Mouse (Mus musculus): ENCODE measurements around the gene Col6a6. TPM values are rescaled to one million over a fixed set of nuclear protein-coding genes. Genes with fewer than 3 reads are reported as not detected.
"Not testable (repeated sequence)": the region's sequence is repeated elsewhere in the genome, so short reads cannot be mapped to it uniquely, and the experiment has no call there.

The Col6a6 gene
- polyA plus RNA-seq, 1 experiment from 2014 or later, result 0.26 TPM

DNA sequence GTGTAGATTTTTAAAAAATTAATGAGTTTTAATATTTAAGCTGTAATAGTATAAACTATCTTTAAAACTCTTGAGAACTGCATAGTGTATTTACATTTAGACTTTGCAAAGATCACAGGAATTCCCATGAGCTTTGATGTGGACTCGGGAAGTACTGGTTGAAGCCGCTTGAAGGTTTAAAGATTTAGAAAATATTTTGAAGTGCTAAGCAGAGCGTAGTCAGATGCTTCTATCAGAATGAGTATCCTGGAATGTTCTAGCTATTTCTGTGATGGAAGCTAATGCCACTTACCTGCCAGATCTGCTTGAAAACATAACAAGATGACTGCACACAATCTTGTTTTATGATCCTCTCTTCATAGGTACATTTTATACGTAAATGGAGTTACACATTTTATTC lies 157.0 kb downstream of the Col6a6 start:
- H3K4me2 ChIP-seq, result no peak overlapping the region
- no peak for ATAC-seq (ENCODE audit: insufficient read depth)
- H3K27ac ChIP-seq (replicated peaks), result no peak overlapping the region
- no peaks in the 10 kb centered on the region for H3K27me3 ChIP-seq
- 84% methylated on average over 4 of the region's 4 CpGs for WGBS (ENCODE audit: insufficient replicate concordance)
- no peak overlapping the region for H3K9ac ChIP-seq
- no peaks in the 10 kb centered on the region for H3K9me3 ChIP-seq (replicated peaks)
- peaks cover 55% of the 10 kb centered on the region for H3K36me3 ChIP-seq (replicated peaks)
- no peaks in the 10 kb centered on the region for H3K4me1 ChIP-seq (replicated peaks)
- H3K4me3 ChIP-seq (replicated peaks), result no peak overlapping the region

- peaks cover 66% of the 10 kb centered on the region for H3K36me3 ChIP-seq (replicated peaks)
- H3K9ac ChIP-seq, result no peak overlapping the region
- no peaks in the 10 kb centered on the region for H3K27me3 ChIP-seq
- no peak overlapping the region for H3K4me3 ChIP-seq (replicated peaks)
- H3K27ac ChIP-seq (replicated peaks), result no peak overlapping the region
- no peak overlapping the region for H3K4me2 ChIP-seq
- H3K4me1 ChIP-seq (replicated peaks), result no peaks in the 10 kb centered on the region
- ATAC-seq (ENCODE audit: insufficient read depth), result no peak
- no peaks in the 10 kb centered on the region for H3K9me3 ChIP-seq (replicated peaks)
- 66% methylated on average over 7 of the region's 7 CpGs for WGBS (ENCODE audit: insufficient replicate concordance)
These were observed 162.7 kb downstream of the Col6a6 start for GRCm38 (mm10) chr9:105665269-105665668.

- no peaks in the 10 kb centered on the region for H3K27me3 ChIP-seq
- no peak overlapping the region for H3K4me2 ChIP-seq
- peaks cover 34% of the 10 kb centered on the region for H3K36me3 ChIP-seq (replicated peaks)
- H3K27ac ChIP-seq (replicated peaks), result no peak overlapping the region
- ATAC-seq (ENCODE audit: insufficient read depth), result no peak
- 77% methylated on average over 6 of the region's 6 CpGs for WGBS (ENCODE audit: insufficient replicate concordance)
- H3K9ac ChIP-seq, result no peak overlapping the region
- H3K9me3 ChIP-seq (replicated peaks), result no peaks in the 10 kb centered on the region
- no peak overlapping the region for H3K4me3 ChIP-seq (replicated peaks)
- H3K4me1 ChIP-seq (replicated peaks), result no peaks in the 10 kb centered on the region
These were observed 168.1 kb downstream of the Col6a6 start for GRCm38 (mm10) chr9:105659877-105660276.

- H3K27me3 ChIP-seq, result no peaks in the 10 kb centered on the region
- no peak overlapping the region for H3K27ac ChIP-seq (replicated peaks)
- no peaks in the 10 kb centered on the region for H3K9me3 ChIP-seq (replicated peaks)
- no peak overlapping the region for H3K4me3 ChIP-seq (replicated peaks)
- H3K4me1 ChIP-seq (replicated peaks), result no peaks in the 10 kb centered on the region
- WGBS (ENCODE audit: insufficient replicate concordance), result 85% methylated on average over 12 of the region's 12 CpGs
- peaks cover 40% of the 10 kb centered on the region for H3K36me3 ChIP-seq (replicated peaks)
- no peak for ATAC-seq (ENCODE audit: insufficient read depth)
- no peak overlapping the region for H3K9ac ChIP-seq
- H3K4me2 ChIP-seq, result no peak overlapping the region
These were observed 169.7 kb downstream of the Col6a6 start for GRCm38 (mm10) chr9:105658216-105658615.

DNA sequence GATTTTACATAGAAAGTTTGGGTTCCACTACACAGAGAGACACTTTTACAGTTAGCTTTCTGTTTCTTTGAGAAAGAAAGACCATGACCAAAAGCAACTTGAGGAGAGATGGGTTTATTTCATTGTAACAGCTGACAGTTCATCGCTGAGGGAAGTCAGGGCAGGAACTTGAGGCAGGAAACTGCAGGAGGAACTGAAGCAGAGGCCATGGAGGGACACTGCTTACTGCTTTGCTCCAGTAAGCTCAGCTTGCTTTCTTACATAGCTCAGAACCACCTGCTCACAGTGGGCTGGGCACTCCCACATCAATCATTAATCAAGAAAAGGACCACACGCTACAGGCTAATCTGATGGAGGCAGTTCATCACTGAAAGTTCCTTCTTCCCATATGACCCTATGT lies 171.8 kb downstream of the Col6a6 start:
- no peak overlapping the region for H3K4me3 ChIP-seq (replicated peaks)
- H3K9ac ChIP-seq, result no peak overlapping the region
- H3K27ac ChIP-seq (replicated peaks), result no peak overlapping the region
- H3K27me3 ChIP-seq, result no peaks in the 10 kb centered on the region
- ATAC-seq (ENCODE audit: insufficient read depth), result no peak
- no peaks in the 10 kb centered on the region for H3K9me3 ChIP-seq (replicated peaks)
- no peak overlapping the region for H3K4me2 ChIP-seq
- peaks cover 24% of the 10 kb centered on the region for H3K36me3 ChIP-seq (replicated peaks)
- H3K4me1 ChIP-seq (replicated peaks), result no peaks in the 10 kb centered on the region
- WGBS (ENCODE audit: insufficient replicate concordance), result 45% methylated on average over 2 of the region's 2 CpGs

DNA sequence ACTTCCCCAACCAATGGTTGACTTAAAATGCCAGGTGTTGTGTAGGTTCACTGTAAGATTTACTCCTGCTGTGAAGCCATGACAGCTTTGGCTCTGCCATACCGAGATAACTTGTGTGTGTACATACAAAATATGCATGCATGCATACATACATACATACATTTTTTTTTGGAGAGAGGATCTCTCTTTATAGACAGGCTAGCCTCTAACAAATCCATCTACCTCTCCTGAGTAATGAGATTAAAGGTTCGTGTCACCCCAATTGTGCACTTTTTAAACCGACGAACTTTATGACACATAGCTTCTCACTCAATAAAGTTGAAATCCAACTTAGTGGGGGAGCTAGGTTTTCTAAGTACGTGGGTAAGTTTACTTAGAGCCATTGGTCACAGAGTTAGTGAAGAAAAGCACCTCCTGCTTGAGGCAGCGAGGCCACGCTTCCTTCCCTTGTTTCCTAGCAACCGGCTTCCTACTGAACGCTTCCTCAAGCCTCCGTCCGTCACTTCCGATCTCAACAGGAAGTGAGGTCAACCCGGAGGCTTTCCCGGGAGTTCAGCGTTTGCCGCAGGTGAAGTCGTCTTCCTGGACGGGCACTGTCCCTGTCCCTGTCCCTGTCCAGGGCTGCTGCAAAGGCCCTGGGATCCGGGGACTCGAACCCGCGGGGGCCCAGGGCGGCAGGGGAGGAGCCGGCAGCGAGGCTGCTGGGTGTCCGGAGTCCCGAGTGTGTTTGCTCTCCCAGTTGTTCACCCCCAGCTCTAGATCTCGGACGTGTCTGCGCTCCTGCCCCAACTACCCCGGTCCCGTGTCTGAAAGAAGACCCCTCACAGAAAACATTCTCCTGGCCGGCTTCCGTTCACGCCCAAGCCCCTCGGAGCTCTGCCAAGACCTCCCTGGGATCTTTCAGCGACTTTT lies 185.2 kb downstream of the Col6a6 start, which contains the start of gene Pik3r4:
TSS of gene Pik3r4 (plus strand) at position 519 of the 912 bp plus-strand sequence.
- Histone ChIP-seq H3K9me3 (replicated peaks) (no peaks in the 10 kb centered on the region), H3K27me3 (no peaks in the 10 kb centered on the region), H3K36me3 (replicated peaks) (0 out of 2 replicates have a peak, but pooled peaks cover 11% of the 10 kb centered on the region), H3K4me1 (replicated peaks) (peaks cover 8% of the 10 kb centered on the region; the same call in 1 of the 2 replicates), H3K27ac (replicated peaks) (peak within 1 kb of the TSS; percentile 67; the same call in 1 of the 2 replicates), H3K4me2 (peak within 1 kb of the TSS; percentile 76), H3K9ac (peak within 1 kb of the TSS; percentile 77), H3K4me3 (replicated peaks) (peak within 1 kb of the TSS; percentile 80)
- peak; percentile 79 for ATAC-seq (ENCODE audit: insufficient read depth)
- 5% methylated on average over 37 of the region's 37 CpGs for WGBS (ENCODE audit: insufficient replicate concordance)

- H3K4me3 ChIP-seq (replicated peaks); H3K4me2 ChIP-seq; H3K9ac ChIP-seq; H3K27ac ChIP-seq (replicated peaks); H3K4me1 ChIP-seq (replicated peaks); H3K27me3 ChIP-seq; ATAC-seq (ENCODE audit: insufficient read depth); H3K9me3 ChIP-seq (replicated peaks): not testable (repeated sequence)
- 0 out of 2 replicates have a peak, but pooled peaks cover 11% of the 10 kb centered on the region for H3K36me3 ChIP-seq (replicated peaks)
- 62% methylated on average over 6 of the region's 6 CpGs for WGBS (ENCODE audit: insufficient replicate concordance)
These were observed 186.6 kb downstream of the Col6a6 start for GRCm38 (mm10) chr9:105641377-105641776.

Other genes starting within 250 kb of the Col6a6 start
- 5.3 and 6.4 TPM in 2 replicates for gene Pik3r4, start 185.2 kb downstream of the Col6a6 start, polyA plus RNA-seq (2015; fragmentation: Nextera tagmentation; extraction: Ambion mirVana)
- 0.06 TPM in 1 of 2 replicates, not detected in the other for gene Col6a5, start 132.5 kb upstream of the Col6a6 start, polyA plus RNA-seq (2015; fragmentation: Nextera tagmentation; extraction: Ambion mirVana)